Mouse (Mus musculus) inflammation-experienced regulatory T-cells, adult 6 months (primary cell): ENCODE measurements around the gene Exph5. TPM values are rescaled to one million over a fixed set of nuclear protein-coding genes. Genes with fewer than 3 reads are reported as not detected.

Source experiments
- ATAC-seq: one replicate; pipeline ENCODE4 v1.8.0; 2017
- polyA plus RNA-seq, 3 experiments: library from polyadenylated mRNA; unstranded; fragments of 100-300 nt; shearing (Covaris generic); gene quantifications; one replicate each; pipeline ENCODE4 v1.2.1; 2017

Gene Exph5
- polyA plus RNA-seq, 3 experiments from 2014 or later, result 0.39 to 0.95 (median 0.84) TPM

DNA sequence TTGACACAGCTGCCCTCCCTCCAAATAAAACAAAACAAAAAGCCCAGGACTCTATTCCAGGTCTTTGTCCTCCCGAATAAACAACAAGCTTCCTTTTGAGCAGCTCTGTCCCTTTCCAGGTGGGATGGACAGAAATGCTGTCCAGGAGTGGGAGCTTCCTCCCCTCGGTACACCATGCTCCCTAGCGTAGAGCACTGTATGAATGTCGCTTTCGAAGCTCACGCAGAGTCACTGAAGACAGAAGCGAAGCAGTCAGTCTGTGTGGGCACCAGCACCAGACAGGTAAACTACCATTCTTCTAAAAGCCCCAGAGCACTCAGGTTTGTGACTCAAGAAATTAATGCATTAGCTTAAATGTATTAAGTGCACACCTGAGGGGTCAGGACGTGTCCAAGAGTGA, 20.2 kb downstream of the Exph5 start:
- ATAC-seq, result no peak

DNA sequence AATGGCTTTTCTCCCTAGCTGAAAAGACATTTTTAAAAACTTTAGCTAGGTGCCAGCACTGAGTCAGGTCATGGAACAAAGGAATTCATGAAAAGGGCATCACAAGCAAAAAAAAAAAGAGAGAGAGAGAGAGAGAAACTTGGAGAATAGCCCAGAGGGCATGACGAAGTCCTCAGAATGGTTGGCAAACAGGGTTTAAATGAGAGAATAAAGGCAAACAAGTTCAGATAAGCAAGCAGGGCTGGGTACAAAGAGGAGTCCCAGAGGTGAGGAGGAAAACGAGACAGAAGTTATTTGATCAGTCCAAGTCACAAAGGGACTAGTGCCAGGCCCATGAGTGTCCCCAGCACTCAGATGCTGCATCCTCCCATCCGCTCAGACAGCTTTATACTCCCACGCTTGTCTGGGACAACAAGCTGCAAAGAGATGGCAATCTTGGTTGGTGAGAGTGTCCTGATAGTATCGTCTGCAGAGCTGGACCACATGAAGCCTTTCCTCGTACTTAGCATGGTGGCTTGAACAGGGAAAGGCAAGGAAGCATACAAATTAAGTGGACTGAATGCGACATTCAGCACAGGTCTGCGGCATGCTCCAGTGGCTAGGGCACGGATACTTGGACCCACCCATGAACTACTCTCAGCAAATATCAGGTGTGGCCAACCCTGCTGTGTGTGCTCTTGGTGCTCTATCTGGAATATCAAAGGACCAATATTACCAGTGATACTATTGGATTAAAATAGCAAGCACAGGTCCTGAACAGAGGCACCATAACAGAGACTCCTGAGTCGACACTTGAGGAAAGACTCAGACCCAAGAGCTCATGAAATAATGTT, 22.2 kb downstream of the Exph5 start:
- ATAC-seq, result no peak

DNA sequence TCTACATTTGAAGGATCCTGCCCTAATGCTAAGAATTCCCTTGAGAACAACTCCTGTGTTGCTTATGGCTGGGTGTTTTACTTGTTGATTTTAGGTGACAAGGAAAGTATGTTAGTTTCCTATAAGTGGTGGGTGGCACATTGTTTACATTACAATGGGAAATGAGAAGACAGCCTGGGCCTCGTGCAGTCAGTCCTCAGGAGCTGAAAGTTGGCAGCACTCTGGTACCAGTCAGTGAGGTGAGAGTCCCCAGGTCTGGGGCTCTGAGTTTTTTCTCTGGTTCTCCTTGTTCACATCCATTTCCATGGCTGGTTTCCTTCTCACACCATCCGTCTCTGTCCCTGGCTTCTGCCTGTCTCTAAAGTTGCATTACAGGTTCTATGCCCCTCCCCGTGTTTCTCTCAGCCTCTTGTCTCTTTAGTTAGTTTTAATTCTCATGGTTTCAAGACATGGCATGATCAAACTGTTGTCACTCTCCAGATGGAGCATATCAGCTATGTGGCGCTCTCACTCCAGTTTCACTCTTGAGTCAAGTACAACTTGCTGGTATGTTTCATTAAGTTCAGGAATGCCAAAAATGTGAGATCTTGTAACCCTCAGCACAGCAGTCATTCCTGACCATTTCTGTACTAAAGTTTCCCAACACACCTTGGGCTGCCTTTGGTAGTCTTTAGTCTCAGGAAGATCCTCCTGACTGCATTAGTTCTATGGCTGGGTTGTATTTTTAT, 24.1 kb downstream of the Exph5 start:
- ATAC-seq, result no peak

DNA sequence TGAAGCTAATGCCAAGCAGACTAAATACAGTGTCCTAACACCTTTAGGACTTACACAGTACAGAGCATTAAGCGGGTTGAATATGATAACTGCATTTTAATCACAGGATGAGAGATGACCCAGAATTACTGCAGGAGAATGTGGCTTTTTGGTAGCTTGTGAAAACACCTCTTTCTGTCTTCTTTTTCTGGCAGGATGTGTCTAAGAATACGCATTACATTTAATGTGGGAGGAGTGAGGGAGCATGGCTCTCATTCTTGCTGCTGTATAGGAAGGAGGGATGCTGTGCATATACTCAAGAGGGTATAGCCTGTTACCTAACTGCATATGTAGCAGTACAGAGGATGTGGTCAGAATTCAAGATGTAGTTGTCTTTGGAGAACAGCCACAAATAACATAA, 26.7 kb downstream of the Exph5 start:
- no peak for ATAC-seq

DNA sequence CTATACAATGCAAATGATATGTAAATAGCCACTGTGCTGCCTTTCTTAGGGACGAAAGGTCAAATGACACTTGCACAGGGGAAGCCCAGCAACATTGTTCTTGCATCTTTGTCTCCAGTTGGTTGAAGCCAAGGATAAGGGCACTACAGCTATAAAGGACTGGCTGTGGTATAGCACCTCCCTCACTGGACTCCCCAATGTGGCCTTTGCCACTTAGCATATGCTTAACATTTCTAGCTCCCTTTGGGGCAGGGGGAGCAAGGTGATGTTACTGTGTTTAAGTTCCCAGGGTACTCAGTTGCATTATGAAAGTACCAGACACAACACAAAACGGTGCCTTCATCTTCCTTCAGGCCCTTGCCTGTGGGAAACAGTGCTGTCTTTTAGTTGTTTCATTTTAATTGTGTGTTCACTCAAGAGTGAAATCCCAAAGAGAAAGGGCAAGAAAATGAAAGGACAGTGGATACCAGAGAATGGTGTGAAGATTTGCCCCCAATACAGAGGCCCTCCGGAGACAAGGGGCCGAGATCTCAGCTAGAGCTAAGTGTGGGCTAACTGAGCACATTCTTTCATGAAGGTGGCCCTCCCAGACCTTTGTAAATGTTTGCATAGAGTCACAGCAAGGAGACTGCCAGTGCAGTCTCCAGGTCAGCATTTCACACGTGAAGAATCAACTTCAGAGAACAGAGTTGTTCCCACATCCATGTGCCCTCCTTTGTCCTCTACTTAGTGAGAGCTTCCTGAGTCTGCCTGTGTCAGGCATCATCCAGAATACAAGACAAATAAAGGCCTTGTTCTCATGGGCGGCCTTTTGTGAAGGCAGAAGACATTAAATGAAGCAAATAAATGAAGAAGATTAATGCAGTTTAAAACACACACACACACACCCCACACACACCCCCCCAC, 28.1 kb downstream of the Exph5 start:
- ATAC-seq, result no peak

DNA sequence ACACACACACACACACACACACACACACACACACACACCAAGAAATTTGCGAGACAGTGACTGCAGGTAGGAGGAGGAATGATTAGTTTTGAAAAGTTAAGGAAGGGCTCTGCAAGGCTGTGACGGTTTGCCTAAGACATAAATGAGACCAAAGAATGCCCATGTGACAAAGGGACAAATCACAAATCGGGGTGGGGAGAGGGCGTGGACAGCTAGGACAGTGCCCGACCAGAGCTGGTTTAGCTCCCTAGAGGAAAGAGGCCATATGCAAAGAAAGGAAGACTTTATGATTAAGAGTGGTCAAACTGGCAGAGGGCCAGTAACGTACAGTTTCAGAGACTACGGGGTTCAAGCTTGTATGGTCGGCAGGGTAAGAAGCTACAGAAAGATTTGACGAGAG, 28.8 kb downstream of the Exph5 start:
- no peak for ATAC-seq

DNA sequence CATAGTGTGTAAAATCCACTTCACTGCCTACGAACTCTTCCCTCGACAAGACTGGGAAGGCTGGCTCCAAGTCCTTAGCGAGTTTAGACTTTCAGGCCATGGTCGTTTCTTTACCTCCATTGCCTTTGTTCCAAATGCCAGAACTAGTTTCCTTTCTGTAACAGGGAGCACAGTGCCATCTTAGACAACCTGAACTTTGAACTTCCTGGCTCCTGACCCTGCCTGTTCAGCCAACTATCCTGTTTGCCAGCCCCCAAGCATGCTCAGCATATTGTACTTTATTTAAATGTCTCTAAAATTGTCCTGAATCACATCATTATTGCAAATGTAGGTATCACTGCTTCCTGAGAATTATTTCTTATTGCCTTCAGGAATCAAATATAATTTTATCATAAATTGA, 32.0 kb downstream of the Exph5 start:
- ATAC-seq, result no peak

DNA sequence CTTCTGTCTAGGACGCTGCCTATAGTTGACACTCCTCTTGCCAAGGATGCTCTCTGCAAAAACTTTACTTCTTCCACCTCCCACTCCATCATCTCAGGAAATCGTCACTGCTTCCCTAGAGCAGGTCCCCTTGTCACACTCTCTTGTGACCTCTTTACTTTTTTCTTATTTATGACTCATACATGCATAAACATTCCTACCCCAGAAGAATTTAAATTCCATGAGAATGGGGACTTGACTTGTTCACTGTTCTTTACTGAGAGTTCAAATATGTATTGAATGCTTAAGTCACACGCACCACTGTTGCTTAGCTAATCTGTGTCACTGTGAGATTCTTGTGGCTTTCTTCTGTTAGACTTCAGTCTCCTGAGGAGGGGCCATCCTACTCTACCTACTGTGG, 33.7 kb downstream of the Exph5 start:
- ATAC-seq, result no peak

DNA sequence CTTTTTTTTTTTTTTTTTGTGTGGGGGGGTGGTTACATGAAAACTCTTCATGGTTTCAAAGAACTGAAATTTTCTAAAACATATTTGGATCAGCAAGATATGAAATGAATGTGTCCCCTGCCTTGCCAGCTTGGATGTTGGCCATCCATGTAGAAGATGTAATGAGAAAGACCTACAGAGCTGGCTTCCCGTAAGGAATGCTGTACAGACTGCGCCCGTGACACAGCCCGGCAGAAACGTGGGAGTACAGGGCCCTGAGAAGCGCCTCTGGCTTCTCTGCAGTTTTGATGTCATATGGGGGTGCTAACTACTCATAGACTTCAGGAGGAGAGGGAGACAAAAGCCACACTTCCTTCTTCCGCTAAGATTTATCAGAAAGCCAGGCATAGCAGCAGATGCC, 38.1 kb downstream of the Exph5 start:
- ATAC-seq, result no peak

DNA sequence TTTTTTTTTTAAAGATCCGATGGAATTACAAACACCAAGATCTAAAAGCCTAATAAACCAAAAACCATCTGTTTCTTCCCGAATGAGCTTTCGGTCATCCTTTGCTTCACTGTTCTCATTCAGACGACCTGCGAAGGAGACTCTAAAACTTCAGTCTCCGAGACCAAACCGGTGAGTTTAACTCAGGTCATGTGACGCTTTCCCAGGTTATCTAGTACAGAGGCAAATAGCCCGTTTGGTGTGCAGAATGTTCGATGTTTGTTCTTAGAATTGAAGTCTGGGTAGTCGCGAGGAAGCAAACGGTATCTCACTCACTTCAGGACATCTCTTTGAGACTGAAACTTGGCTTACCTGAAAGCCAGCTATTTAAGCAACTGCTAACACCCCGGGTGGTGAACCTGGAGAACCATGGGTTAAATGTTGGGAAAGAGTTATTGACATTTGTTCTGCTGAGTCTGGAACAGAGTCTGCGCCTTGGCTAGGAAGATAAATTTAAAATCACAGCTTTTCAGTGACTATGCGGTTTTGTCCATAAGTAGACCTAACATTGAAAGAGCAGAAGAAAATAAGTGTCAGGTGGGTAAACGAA, 39.0 kb downstream of the Exph5 start:
- no peak for ATAC-seq

DNA sequence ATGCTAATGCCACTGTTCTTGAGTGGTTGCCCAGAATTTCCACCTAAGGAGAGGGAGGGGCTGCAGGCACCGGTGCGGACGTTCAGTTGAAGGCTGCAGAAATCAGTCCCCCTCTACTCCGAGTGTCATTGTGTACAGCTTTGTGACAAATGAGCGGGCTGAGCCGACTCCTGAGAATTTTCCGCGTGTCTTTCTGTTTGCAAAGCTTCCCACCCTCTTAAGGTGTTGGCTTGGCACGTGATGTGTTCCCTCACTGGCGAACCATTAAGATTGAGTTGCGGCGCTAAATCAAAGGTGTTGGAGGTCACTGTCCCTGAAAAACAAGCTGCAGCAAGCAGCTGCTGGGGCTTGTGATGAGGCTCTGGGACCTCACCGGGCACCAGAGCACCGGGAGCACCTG, 39.5 kb downstream of the Exph5 start:
- no peak for ATAC-seq

DNA sequence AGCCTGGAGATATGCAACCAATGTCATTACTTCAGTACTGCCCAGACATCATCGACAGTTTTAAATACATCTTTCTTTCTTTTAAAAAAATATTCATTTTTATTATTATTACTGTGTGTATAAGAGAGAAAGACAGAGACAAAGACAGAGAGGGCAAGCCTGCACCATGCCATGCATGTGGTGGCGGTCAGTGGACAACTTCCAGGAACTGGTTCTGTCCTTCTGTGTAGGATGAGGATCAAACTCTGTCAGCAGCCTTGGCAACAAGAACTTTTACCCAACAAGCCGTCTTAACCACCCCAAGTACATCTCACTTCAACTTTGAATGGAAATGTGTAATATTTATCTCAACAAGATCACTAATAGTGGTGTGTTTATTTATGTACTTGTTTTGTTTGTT, 40.5 kb downstream of the Exph5 start:
- ATAC-seq, result no peak

DNA sequence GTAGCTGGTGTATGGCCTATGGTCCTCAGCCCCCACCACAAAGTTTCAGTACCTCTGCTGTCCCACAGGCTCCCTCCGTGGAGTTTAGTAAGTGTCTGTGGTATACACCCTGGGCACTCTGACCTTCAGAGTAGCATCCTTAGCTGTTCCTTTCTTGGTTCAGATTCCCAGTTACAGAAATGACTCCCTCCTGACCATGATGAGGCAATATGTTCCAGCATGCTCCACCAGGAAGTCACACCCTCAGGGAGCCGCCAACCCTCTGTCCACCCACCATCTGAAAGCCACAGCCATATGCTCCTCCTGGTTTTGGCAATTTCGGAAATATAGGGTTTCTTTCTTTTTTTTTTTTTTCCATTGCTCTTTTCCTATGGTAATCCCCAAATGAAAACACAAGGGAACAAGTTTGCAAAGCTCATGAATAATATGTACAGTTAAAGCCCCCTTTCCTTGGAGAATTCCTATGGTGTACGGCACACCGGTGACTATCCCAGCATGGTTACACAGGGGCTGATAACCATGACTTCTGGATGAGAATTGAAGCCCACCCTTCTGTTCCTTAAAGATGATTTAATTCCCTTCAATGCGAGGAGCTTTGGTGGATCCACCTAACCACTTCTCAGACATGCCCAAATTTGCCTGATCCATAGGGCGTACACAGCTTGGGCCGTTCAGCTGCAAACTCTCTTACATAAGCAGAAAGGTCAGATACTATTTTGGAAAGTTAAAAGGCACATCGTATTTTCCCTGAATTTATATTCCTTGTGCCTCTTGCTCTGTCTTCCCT, 43.4 kb downstream of the Exph5 start:
- no peak for ATAC-seq

DNA sequence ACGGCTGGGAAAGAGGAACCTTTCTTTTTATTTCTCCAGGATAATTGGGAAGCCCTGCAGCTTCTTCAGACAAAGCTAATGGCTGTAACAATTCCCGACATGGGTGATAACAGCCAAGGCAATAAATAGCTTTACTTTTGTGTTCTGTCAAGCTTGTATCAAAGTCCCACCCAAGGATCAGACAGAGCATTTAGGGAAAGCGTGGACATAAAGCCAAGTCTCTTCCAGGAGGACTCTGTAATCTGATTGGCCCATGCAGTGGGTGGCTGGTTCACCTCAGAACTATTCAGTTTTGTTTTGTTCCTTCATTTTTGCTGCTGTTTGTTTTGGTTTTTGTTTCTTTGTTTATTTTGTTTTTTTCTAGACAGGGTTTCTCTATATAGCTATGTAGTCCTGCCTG, 44.3 kb downstream of the Exph5 start:
- ATAC-seq, result no peak

DNA sequence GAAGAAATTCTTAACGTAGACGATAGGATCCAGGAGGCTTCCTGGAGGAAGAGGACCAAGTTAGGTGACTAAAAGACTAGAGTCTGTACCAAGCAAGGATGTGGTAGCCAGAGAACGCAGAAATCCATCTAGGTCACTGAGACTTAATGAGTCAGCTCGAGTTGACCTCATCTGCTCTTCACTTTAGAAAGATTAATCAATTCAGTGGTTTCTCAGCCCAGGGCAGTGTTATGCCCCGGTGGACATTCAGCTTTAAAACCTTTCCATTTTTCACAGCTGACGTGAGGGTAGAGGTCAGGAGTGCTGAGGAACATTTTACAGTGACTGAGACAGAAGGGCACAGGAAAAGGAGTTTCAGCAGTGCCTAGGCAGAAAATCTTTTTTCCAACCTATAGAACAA, 44.9 kb downstream of the Exph5 start:
- no peak for ATAC-seq

DNA sequence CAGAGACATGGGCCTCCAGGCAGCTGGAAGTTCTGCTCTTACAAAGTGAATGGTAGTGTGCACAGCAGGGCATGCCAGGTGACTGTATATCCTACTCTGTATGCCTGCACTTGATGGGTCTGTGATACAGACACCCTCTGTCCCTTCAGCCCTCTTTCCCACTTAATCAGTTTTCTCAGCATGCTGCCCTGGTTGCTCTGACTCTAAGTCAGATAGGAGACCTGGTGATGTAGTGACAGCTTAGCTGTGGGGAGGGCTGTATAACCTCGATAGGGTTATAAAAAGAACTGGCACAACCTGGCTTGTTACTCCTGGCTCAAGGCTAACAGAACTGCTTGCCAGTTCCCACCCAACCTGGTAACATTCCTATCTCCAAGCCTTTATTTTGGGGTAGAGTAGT, 47.7 kb downstream of the Exph5 start:
- ATAC-seq, result no peak

DNA sequence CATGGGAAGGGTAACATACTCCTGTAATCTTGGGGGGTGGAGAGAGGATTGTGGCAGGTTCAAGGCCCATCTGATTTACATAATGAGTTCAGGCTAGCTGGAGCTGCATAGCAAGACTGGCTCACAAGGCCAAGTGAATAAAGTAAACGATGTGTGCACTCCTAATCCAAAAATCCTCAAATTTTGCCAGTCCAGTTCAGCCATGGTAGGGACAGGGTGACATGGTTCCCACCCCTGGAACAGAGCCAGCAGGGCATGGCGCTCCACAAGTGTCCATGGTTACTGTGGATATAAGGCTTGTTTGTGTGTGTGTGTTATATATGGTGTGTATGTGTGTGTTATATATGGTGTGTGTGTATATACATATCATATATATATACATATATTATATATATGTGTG, 48.9 kb downstream of the Exph5 start:
- ATAC-seq, result no peak

DNA sequence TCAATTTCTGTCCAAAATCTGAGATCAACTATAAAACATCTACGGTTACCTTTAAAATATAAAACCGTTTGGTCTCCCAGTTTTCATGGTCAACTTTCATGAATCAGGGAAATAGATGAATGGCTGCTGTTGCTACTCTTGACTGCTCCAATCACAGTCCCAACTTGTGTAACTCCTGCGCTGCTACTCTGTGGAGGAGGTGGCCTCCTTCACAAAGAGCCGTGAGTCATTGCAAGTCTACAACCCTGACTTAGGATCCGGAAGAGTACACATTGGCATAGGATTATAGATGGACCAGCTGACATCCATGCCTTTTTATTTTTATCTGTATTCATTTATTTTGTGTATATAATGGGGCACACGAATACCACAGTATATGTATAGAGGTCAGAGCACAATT, 50.4 kb downstream of the Exph5 start:
- ATAC-seq, result no peak

DNA sequence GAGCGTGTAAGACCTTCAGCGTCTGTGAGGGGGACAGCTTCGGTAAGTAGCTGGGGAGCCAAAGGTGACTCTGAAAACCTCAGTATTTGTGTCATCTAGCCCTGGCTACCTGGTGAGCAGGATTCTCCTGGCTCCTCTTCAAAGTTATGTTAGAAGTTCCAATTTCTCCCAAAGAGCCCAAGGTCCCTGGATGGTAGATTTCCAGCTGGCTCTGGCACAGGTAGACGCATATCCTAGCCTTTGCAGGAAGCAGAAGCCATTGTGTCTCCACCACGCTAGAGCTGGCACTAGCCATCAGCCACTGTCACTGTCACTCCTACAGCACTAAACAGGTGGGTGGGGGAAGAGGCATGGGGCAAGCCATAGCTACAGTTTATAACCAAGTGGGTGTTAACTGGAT, 51.7 kb downstream of the Exph5 start:
- ATAC-seq, result no peak

DNA sequence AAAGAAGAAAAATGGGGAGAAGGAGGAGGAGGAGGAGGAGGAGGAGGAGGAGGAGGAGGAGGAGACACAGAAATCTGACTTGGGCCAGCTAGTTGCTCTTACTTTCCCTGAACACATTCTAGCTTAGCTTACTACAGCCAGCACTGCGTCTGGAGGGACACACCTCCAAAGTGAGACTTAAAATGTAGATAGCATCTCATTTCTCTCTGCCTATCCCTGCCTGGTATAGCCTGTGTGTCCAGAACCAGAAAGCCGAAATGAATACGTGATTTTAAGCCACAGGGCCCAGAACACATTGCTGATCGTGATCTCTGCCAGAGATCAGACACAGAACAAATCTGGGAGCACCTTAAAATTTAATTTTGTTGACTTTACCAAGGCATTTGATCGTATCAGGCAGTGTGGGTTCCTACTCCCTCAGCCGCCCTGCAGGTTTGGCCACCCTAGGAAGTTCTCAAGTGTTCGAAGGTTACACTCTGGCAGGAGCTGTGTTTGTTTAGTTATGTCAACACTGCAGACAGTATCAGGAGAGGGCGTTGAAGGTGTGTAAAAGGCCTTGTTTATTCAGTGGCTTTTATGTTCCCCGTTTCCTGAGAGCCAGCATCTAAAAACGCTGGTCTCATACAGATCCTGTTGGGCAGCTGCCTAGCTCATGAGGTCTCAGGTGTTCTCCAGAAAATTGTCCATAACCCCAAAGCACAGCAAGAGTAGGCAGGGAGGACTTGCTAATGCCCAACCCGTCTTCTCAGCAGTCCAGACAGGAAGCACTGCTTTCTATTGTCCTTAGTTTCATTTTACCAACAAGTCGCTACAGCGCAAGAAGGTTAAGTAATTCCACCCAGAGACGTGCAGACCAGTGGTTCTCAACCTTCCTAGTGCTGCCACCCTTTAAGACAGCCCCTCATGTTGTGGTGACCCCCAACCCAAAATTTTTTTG, 55.0 kb downstream of the Exph5 start:
- peak; percentile 28 for ATAC-seq

DNA sequence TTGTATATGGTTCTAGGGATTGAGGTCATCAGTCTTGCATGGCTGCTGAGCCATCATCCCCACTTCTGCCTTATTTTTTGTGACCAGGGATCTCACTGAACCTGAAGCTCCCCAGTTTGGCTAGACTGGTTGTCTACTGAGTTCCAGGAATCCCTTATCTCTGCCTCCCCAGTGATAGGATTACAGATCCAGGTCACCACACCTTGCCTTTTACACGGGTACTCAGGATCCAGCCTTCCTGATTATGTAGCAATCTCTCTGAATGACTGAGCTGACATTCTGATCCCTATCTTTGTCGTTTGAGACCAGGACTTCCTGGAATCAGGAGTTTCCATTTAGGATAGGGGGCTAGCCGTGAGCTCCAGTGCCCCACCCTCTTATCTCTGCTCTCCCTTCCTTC, 69.9 kb downstream of the Exph5 start:
- ATAC-seq, result no peak
